Mouse (Mus musculus) intestine, embryonic 16.5 days (tissue): ENCODE data around the gene Tnxb. TPM values are rescaled to one million over a fixed set of nuclear protein-coding genes. Genes with fewer than 3 reads are reported as not detected.

ENCODE experiments used
- ATAC-seq: fragments of 200-750 bp; cut with Nextera tagmentation; 2 replicates; pipeline ENCODE4 v1.8.0; 2017; ENCODE audit warnings: moderate TSS enrichment, moderate library complexity
- H3K27ac ChIP-seq: fragments of 300-500 bp; sonication (generic); 2 replicates; pipeline ENCODE4 v1.5.1; 2014; ENCODE audit warnings: mild to moderate bottlenecking, low read length
- H3K27me3 ChIP-seq: fragments of 300-500 bp; sonication (generic); replicated peaks from 2 replicates; pipeline ENCODE4 v1.6.1; 2014; ENCODE audit warnings: low read length, control low read depth, mixed read lengths; ENCODE audit not compliant: control insufficient read depth, insufficient read depth
- H3K36me3 ChIP-seq: fragments of 300-500 bp; sonication (generic); 2 replicates; pipeline ENCODE4 v1.6.1; 2014; ENCODE audit warnings: low read length, control low read depth; ENCODE audit not compliant: control insufficient read depth, insufficient read depth
- H3K4me1 ChIP-seq: fragments of 300-500 bp; sonication (generic); 2 replicates; pipeline ENCODE4 v1.6.1; 2014; ENCODE audit warnings: low read length, control low read depth, mixed read lengths; ENCODE audit not compliant: control insufficient read depth, insufficient read depth
- H3K4me2 ChIP-seq: fragments of 300-500 bp; sonication (generic); 2 replicates; pipeline ENCODE4 v1.6.1; 2014; ENCODE audit warnings: low read depth, low read length, control low read depth
- H3K4me3 ChIP-seq: fragments of 300-500 bp; sonication (generic); 2 replicates; pipeline ENCODE4 v1.5.1; 2014; ENCODE audit warnings: mild to moderate bottlenecking, low read length
- H3K9ac ChIP-seq: fragments of 300-500 bp; sonication (generic); 2 replicates; pipeline ENCODE4 v1.6.1; 2014; ENCODE audit warnings: low read depth, low read length
- H3K9me3 ChIP-seq: fragments of 300-500 bp; sonication (generic); 2 replicates; pipeline ENCODE4 v1.6.1; 2016; ENCODE audit warnings: low read length, control low read depth; ENCODE audit not compliant: control insufficient read depth
- WGBS: fragments of 180-500 bp; shearing (Covaris S2); extraction: QIAGEN DNeasy Blood & Tissue Kit; methylation state at CpG from one replicate; pipeline ENCODE4 v1.1.7; 2014; 5-methylcytosine and 5-hydroxymethylcytosine counted together
- polyA plus RNA-seq: library from polyadenylated mRNA; unstranded; fragments of >200 nt; fragmentation: Nextera tagmentation; extraction: Ambion mirVana; gene quantifications from 2 replicates; pipeline ENCODE4 v1.2.1, GENCODE M21; 2015

The Tnxb gene
- polyA plus RNA-seq, 1 experiment from 2014 or later: 1.1 TPM

DNA sequence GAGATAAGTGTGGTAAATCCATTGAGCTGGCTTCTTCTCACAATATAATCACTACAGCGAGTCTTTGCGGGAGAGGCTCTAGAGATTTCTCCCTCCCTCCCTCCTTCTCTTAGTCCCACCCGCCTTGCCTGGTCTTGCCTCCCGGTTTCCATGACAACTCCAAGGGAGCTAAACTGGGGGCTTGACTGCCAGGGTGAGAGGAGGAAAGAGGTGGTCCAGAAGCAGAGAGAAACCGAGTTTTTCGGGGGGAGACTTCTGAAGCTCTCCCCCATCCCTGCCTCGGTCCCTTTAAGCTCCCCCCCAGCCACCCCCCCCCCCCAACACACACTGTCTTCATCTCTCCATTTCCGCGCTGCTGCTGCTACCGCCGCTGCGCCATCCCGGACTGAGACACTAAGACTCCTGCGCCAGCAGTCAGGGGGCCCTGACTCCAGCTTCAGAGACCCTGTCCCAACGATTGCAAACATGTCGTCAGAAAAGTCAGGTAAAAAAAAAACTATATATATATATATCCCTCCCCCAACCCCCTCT lies 41.0 kb upstream of the Tnxb start, which contains the start of gene Prrt1:
Gene Prrt1 (plus strand): TSS at position 313 of the 531 bp plus-strand sequence.
- Histone ChIP-seq H3K4me1 (peaks cover 35% of the 10 kb centered on the region), H3K27ac (peak within 1 kb of the TSS; percentile 97), H3K27me3 (peaks cover 18% of the 10 kb centered on the region), H3K4me3 (peak within 1 kb of the TSS; percentile 78), H3K4me2 (peak within 1 kb of the TSS; percentile 74), H3K9me3 (no peaks in the 10 kb centered on the region), H3K9ac (peak within 1 kb of the TSS; percentile 75), H3K36me3 (0 out of 2 replicates have a peak, but pooled peaks cover 4% of the 10 kb centered on the region)
- ATAC-seq: no peak
- 7% methylated on average over 16 of the region's 16 CpGs for WGBS

DNA sequence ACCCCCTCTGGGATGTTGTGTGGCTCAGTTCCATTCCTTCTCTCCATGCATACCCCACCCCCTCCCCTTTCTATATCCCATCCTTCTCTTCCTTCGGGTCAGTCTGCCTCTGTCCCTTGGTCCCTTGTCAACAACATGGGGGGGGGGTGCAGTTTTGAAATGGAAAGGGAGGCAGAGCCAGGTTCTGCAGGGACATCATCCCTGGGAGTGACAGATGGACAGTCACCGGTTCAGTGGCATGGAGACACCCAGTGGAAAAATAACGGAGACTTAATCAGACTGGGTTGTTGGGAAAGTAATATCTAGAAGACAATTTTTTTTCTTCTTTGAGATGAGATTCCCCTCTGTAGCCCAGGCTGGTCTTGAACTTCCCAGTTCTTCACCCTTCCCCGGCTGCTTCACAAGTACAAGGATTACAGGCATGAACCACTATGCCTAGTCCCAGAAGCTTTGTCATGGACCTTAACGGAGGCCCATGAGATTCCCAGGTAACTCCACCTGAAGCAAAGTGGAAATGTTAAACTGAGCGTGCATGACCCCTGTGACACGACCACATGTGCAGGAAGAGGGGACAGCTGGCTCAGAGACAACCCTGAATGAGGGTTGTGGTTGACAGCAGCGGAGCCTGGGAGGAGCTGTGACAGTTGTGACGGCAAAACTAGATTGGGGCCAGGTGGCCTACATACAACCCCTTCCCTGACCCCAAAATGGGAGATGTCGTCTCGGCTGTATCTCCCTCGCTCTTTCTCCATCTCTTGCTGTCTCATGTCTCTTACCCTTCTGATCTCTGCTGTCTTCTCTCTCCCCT lies 40.3 kb upstream of the Tnxb start:
- H3K27ac ChIP-seq: no peak overlapping the region
- no peaks in the 10 kb centered on the region for H3K9me3 ChIP-seq
- H3K4me1 ChIP-seq: peaks cover 35% of the 10 kb centered on the region
- H3K4me2 ChIP-seq: peak overlapping the region; percentile 74
- peaks cover 18% of the 10 kb centered on the region for H3K27me3 ChIP-seq
- 34% methylated on average over 12 of the region's 12 CpGs for WGBS
- peak overlapping the region; percentile 33; the same call in 1 of the 2 replicates for H3K9ac ChIP-seq
- peak overlapping the region; percentile 21; the same call in 1 of the 2 replicates for H3K4me3 ChIP-seq
- H3K36me3 ChIP-seq: 0 out of 2 replicates have a peak, but pooled peaks cover 4% of the 10 kb centered on the region
- ATAC-seq: no peak

DNA sequence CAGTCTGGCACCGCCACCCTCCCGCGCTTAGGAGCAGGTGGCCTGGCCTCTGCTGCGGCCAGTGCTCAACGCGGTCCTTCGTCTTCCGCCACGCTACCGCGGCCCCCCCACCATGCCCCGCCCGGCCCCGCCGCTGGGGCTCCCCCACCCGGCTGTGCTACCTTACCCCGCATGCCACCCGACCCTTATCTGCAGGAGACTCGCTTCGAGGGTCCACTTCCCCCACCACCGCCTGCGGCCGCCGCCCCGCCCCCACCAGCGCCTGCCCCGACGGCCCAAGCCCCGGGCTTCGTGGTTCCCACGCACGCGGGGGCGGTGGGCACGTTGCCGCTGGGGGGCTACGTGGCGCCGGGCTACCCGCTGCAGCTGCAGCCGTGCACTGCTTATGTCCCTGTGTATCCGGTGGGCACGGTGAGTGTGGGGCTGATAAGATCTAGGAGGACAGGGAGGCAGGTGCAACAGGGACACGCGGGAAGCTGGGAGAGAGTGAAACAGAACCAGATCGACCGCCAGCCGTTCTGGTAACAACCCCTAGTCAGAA lies 39.5 kb upstream of the Tnxb start:
- Histone ChIP-seq H3K4me1 (peaks cover 35% of the 10 kb centered on the region), H3K27me3 (peaks cover 18% of the 10 kb centered on the region), H3K36me3 (no peaks in the 10 kb centered on the region), H3K9me3 (no peaks in the 10 kb centered on the region), H3K9ac (peak overlapping the region; percentile 56), H3K4me3 (peak overlapping the region; percentile 41), H3K27ac (no peak overlapping the region), H3K4me2 (peak overlapping the region; percentile 72)
- 4% methylated on average over 46 of the region's 48 CpGs for WGBS
- ATAC-seq: no peak

DNA sequence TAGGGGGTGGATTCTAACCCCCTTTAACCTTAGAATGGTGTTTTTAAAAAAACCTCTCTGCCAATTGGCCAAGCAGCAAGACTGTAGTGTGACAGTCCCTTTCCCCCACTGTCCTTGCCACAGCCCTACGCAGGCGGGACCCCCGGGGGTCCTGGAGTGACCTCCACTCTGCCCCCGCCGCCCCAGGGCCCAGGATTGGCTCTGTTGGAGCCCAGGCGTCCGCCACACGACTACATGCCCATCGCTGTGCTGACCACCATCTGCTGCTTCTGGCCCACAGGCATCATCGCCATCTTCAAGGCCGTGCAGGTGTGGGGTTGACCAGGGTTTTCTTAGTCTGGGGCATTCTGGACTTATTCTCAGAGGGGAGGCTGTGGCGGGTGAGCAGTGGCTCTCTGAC lies 38.7 kb upstream of the Tnxb start:
- H3K27ac ChIP-seq: no peak overlapping the region
- WGBS: 11% methylated on average over 12 of the region's 12 CpGs

DNA sequence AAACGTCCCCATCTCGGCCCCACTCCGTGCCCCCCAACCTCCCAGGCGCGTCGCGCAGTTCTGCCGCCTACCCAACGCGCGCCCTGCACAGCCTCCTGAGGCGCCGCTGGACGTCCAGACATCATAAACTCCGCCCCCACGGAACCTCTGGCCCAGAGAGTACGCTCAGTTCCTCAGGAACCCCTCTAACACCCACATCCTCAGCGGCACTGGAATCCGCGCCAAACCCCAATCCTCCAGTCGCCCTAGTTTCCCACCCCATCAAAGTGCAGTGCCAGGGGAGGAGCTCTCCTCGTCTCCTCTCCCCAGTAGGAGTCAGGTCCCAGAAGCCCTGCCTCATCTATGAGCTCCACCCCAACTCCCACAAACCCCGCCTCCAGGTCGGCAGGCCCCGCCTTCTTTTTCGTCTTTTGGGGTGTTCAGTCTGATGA lies 38.1 kb upstream of the Tnxb start:
- H3K9ac ChIP-seq: peak overlapping the region; percentile 64
- no peaks in the 10 kb centered on the region for H3K36me3 ChIP-seq
- H3K4me2 ChIP-seq: peak overlapping the region; percentile 89
- H3K4me3 ChIP-seq: peak overlapping the region; percentile 41
- H3K27me3 ChIP-seq: peaks cover 18% of the 10 kb centered on the region
- no peak overlapping the region for H3K27ac ChIP-seq
- 2% methylated on average over 26 of the region's 26 CpGs for WGBS
- ATAC-seq: peak; percentile 42; the same call in 1 of the 2 replicates
- H3K4me1 ChIP-seq: peaks cover 28% of the 10 kb centered on the region
- H3K9me3 ChIP-seq: no peaks in the 10 kb centered on the region

More for the DNA sequence above, 38.7 kb upstream of the Tnxb start:
- peaks cover 18% of the 10 kb centered on the region for H3K27me3 ChIP-seq
- peak overlapping the region; percentile 89 for H3K4me2 ChIP-seq
- peak overlapping the region; percentile 41 for H3K4me3 ChIP-seq
- peak overlapping the region; percentile 64 for H3K9ac ChIP-seq
- no peaks in the 10 kb centered on the region for H3K36me3 ChIP-seq
- H3K9me3 ChIP-seq: no peaks in the 10 kb centered on the region
- ATAC-seq: no peak
- H3K4me1 ChIP-seq: peaks cover 28% of the 10 kb centered on the region

DNA sequence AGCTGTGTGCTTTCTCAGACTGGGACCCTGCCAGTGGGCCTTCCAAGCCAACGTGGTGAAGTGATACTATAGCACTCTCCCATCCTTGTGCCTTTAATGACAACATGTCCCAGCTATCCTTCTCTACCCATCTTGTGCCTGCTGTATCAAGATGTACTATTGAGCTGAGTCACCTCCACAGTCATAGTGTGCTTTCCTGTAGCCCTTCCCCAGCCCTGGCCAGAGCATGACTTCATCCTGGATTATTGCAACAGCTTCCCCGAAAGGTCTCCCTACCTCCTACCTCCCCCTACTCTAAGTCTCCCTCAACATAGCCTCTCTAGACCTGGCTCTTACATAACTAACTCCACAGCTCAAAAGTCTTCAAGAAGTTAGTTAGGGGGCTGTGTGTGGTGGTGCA lies 34.7 kb upstream of the Tnxb start:
- Histone ChIP-seq H3K4me1 (peaks cover 11% of the 10 kb centered on the region), H3K9ac (no peak overlapping the region), H3K36me3 (no peaks in the 10 kb centered on the region), H3K9me3 (no peaks in the 10 kb centered on the region), H3K27ac (no peak overlapping the region), H3K4me3 (no peak overlapping the region), H3K4me2 (no peak overlapping the region), H3K27me3 (peaks cover 11% of the 10 kb centered on the region)
- 68% methylated on average over 2 of the region's 2 CpGs for WGBS
- no peak for ATAC-seq

DNA sequence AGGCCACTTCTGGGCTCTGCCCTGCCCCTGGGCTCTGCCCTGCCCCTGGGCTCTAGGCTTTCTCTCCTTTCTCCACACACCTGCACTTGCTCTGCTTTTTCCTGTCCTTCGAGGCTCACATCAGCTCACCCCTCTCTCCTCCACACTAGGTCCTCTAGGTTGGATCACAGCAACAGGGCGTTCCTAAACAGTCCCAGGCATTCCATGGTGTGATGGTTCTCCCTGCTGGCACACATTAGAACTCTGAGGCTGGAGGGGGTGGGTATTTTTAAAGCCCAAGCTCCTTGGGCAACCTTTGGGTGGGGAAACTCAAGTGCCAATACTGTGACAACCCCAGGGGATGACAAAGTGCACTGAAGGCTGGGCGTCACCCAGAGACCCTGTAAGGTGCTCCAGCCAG lies 32.9 kb upstream of the Tnxb start:
- Histone ChIP-seq H3K27ac (no peak overlapping the region), H3K4me2 (no peak overlapping the region), H3K4me1 (no peaks in the 10 kb centered on the region), H3K36me3 (no peaks in the 10 kb centered on the region), H3K27me3 (no peaks in the 10 kb centered on the region), H3K9me3 (no peaks in the 10 kb centered on the region), H3K9ac (0 out of 2 replicates have a peak overlapping the region, but pooled peaks have one; percentile 5), H3K4me3 (no peak overlapping the region)
- no peak for ATAC-seq
- 67% methylated on average over 3 of the region's 3 CpGs for WGBS

DNA sequence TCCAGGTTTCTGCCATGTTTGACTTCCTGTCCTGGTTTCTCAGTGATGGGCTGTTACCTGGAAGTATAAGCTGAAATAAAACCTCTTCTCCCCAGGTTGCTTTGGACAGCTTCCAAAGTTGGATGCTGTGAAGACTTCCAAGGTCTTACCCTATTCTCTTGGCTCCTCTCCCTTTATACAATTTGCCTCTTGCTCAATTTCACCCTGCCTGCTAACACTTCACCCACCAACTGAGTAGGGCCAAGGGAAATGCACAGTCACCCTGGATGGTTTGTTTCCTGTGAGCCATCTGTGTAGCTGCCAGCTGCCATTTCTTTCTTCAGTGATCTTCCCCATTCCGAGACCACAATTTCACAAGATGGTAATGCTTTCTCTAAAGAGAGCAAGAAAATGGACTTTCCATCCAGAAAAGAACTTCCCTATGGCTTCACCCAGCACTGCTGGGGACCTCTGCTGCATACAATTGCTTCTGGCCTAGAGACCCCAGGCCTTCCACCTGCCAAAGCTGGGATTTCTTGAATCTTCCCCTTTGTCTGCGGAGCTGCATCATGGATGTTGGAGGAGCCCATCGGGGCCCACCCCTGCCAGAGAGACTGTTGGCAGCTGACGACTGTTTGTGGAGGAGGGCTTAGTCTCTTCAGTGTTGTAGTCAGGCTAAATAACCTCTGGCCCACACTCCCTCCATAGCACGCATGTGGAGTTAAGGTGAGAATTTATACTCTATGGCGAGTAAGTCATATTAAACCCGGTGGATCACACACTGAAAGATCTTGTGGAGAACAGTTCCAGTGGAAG lies 30.7 kb upstream of the Tnxb start:
- Histone ChIP-seq H3K9me3 (no peaks in the 10 kb centered on the region), H3K27me3 (no peaks in the 10 kb centered on the region), H3K36me3 (no peaks in the 10 kb centered on the region), H3K9ac (no peak overlapping the region), H3K4me2 (no peak overlapping the region), H3K27ac (no peak overlapping the region), H3K4me1 (no peaks in the 10 kb centered on the region), H3K4me3 (no peak overlapping the region)
- ATAC-seq: no peak
- 75% methylated on average over 7 of the region's 7 CpGs for WGBS
